Mouse (Mus musculus): Measurements from ENCODE around the gene Rnf150. TPM values are rescaled to one million over a fixed set of nuclear protein-coding genes. Genes with fewer than 3 reads are reported as not detected.

The Rnf150 gene
- polyA plus RNA-seq, 1 experiment = 3.5 TPM

DNA sequence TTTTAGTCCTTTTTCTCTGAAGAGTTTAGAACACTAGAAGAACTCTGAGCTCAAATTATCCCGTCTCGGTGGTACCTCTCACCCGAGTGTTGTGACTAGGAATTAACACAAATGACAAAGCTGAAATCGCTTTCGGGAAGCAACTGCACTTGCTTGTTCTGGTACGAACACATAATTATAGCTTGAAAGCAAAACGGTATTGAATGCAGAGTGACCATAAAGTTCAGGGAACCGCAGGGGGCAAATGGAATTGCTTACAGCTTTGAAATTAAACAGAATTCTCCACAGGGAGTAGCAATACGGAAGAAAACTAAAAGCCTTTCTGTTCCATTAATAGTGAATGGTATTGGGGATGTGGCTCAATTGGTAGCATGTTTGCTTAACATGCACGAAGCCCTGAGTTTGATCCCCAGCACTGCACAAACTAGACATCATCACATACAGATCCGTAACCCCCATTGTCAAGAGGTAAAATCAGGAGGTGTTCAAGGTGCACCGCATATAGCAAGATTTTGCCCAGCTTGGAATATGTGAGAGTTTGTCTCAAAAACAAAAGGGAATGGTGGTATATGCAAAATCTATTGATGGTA, 38.5 kb downstream of the Rnf150 start:
- Histone ChIP-seq H3K79me3 (ENCODE audit: low read depth) (no peaks in the 10 kb centered on the region), H3ac (ENCODE audit: control insufficient read depth, insufficient read length, low read depth) (no peak overlapping the region), H3K27me3 (ENCODE audit: control insufficient read depth, insufficient read depth, insufficient read length) (no peaks in the 10 kb centered on the region), H3K36me3 (ENCODE audit: control insufficient read depth, insufficient read depth) (no peaks in the 10 kb centered on the region), H3K79me2 (ENCODE audit: control insufficient read depth, insufficient read depth) (no peaks in the 10 kb centered on the region), H3K4me3 (ENCODE audit: insufficient read depth, poor library complexity, severe bottlenecking) (no peak overlapping the region)
- TF ChIP-seq MYOD1 (IDR thresholded peaks at IDR 0.05; ENCODE audit: control insufficient read depth, insufficient read length, low read depth) (no peak), MAX (IDR thresholded peaks at IDR 0.05) (no peak), CEBPB (IDR thresholded peaks at IDR 0.05; ENCODE audit: low read depth) (no peak), USF1 (IDR thresholded peaks at IDR 0.05; ENCODE audit: low read depth) (no peak)

DNA sequence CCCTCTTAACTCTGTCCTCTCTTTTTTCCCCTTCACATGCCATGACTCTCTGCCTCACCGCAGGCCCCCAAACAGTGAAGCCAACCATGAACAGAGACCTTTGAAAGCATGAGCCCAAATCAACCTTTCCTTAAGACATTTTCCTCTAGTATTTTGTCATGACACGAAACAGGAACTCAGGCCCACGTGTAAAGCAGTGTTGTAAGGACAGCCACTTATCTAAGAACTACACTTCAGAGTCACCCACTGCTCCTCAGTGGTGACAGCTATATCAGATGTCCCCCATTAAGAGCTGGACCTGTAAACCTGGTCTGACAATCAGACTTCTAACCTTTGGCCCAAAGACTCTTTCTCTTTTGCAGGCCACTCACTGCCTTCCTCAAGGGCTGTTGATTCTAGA, 40.3 kb downstream of the Rnf150 start:
- no peaks in the 10 kb centered on the region for H3K27me3 ChIP-seq (ENCODE audit: control insufficient read depth, insufficient read depth, insufficient read length)
- no peaks in the 10 kb centered on the region for H3K79me3 ChIP-seq (ENCODE audit: low read depth)
- H3K36me3 ChIP-seq (ENCODE audit: control insufficient read depth, insufficient read depth) = no peaks in the 10 kb centered on the region
- no peak overlapping the region for H3ac ChIP-seq (ENCODE audit: control insufficient read depth, insufficient read length, low read depth)
- TF ChIP-seq CEBPB (IDR thresholded peaks at IDR 0.05; ENCODE audit: low read depth) (no peak), MYOG (IDR thresholded peaks at IDR 0.05; ENCODE audit: control insufficient read depth, extremely low read depth, insufficient read length) (no peak), FOSL1 (IDR thresholded peaks at IDR 0.05; ENCODE audit: insufficient read depth, low read length, poor library complexity, severe bottlenecking) (no peak), USF1 (IDR thresholded peaks at IDR 0.05; ENCODE audit: low read depth) (no peak), CTCF (IDR thresholded peaks at IDR 0.05; ENCODE audit: control insufficient read depth, insufficient read depth, insufficient read length) (no peak), MYOD1 (IDR thresholded peaks at IDR 0.05; ENCODE audit: control insufficient read depth, insufficient read length, low read depth) (no peak), MAX (IDR thresholded peaks at IDR 0.05) (no peak)
- no peaks in the 10 kb centered on the region for H3K79me2 ChIP-seq (ENCODE audit: control insufficient read depth, insufficient read depth)
- no peak overlapping the region for H3K4me3 ChIP-seq (ENCODE audit: insufficient read depth, poor library complexity, severe bottlenecking)

DNA sequence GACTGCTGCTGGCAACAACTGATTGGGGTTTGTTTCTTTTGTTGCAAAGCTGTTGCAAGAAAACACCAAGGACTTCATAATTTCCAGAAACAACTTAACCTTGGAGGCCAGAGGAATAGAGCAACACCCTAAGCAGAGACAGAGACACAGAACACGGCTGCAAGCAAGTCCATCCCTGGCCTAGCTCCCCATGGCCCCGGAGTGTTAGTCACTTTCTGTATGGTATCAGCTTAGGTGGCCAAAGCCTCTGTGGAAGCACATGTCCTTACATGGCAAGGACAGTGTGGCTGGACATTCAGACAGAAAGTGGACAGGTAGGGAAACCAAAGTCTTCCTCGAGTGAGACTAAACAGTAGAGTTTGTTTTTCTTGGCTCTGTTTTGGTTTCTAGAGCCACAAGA, 44.1 kb downstream of the Rnf150 start:
- TF ChIP-seq CTCF (IDR thresholded peaks at IDR 0.05; ENCODE audit: control insufficient read depth, insufficient read depth, insufficient read length) = no peak
- no peak for TF ChIP-seq FOSL1 (IDR thresholded peaks at IDR 0.05; ENCODE audit: insufficient read depth, low read length, poor library complexity, severe bottlenecking)
- TF ChIP-seq MYOG (IDR thresholded peaks at IDR 0.05; ENCODE audit: control insufficient read depth, extremely low read depth, insufficient read length) = no peak
- TF ChIP-seq USF1 (IDR thresholded peaks at IDR 0.05; ENCODE audit: low read depth) = no peak
- no peak for TF ChIP-seq MAX (IDR thresholded peaks at IDR 0.05)
- no peak for TF ChIP-seq CEBPB (IDR thresholded peaks at IDR 0.05; ENCODE audit: low read depth)
- no peak for TF ChIP-seq MYOD1 (IDR thresholded peaks at IDR 0.05; ENCODE audit: control insufficient read depth, insufficient read length, low read depth)
- Histone ChIP-seq H3K79me2 (ENCODE audit: control insufficient read depth, insufficient read depth) (no peaks in the 10 kb centered on the region), H3ac (ENCODE audit: control insufficient read depth, insufficient read length, low read depth) (no peak overlapping the region), H3K36me3 (ENCODE audit: control insufficient read depth, insufficient read depth) (no peaks in the 10 kb centered on the region), H3K4me3 (ENCODE audit: insufficient read depth, poor library complexity, severe bottlenecking) (no peak overlapping the region), H3K79me3 (ENCODE audit: low read depth) (no peaks in the 10 kb centered on the region), H3K27me3 (ENCODE audit: control insufficient read depth, insufficient read depth, insufficient read length) (no peaks in the 10 kb centered on the region)

DNA sequence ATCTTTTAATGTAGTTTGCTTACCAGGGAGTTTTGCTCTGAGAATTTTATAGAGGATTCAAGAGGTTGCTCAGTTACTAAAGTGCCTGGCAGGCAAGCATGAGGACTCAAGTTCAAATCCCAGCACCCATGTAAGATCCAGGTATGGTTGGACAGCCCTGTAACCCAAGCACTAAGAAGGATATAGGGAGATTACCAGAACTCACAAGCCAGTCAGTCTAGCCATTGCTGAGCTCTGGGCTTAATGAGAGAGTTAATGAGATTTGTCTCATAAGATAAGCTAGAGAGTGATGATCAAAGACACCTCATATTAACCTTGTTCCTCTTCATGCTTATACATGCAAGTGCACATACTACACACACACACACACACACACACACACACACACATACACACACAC, 48.3 kb downstream of the Rnf150 start:
- H3K27me3 ChIP-seq (ENCODE audit: control insufficient read depth, insufficient read depth, insufficient read length) = no peaks in the 10 kb centered on the region
- no peak overlapping the region for H3ac ChIP-seq (ENCODE audit: control insufficient read depth, insufficient read length, low read depth)
- H3K79me3 ChIP-seq (ENCODE audit: low read depth) = no peaks in the 10 kb centered on the region
- H3K36me3 ChIP-seq (ENCODE audit: control insufficient read depth, insufficient read depth) = no peaks in the 10 kb centered on the region
- no peak overlapping the region for H3K4me3 ChIP-seq (ENCODE audit: insufficient read depth, poor library complexity, severe bottlenecking)
- H3K79me2 ChIP-seq (ENCODE audit: control insufficient read depth, insufficient read depth) = no peaks in the 10 kb centered on the region
- TF ChIP-seq CEBPB (IDR thresholded peaks at IDR 0.05; ENCODE audit: low read depth) = no peak
- no peak for TF ChIP-seq FOSL1 (IDR thresholded peaks at IDR 0.05; ENCODE audit: insufficient read depth, low read length, poor library complexity, severe bottlenecking)
- TF ChIP-seq MYOG (IDR thresholded peaks at IDR 0.05; ENCODE audit: control insufficient read depth, extremely low read depth, insufficient read length) = no peak
- no peak for TF ChIP-seq CTCF (IDR thresholded peaks at IDR 0.05; ENCODE audit: control insufficient read depth, insufficient read depth, insufficient read length)
- TF ChIP-seq MAX (IDR thresholded peaks at IDR 0.05) = no peak
- TF ChIP-seq USF1 (IDR thresholded peaks at IDR 0.05; ENCODE audit: low read depth) = no peak
- TF ChIP-seq MYOD1 (IDR thresholded peaks at IDR 0.05; ENCODE audit: control insufficient read depth, insufficient read length, low read depth) = no peak

DNA sequence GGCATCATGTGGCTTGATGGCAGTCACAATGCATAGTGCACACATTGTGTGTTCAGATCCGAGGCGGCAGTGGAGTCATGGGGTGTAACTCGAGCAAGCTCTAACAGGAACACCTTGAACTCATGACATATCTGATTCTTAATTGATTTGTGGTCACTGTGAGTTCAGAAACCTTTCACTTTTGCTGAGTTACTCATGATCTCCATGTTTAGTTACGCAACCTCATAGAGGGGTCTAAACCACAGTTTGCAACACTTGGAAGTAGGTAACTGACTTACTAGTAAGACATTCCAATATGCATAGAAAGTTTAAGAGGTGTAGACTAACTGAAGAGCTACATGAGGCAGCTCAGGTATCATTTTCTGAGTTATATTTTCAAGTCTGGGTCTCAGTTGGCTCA, 49.1 kb downstream of the Rnf150 start:
- Histone ChIP-seq H3K79me3 (ENCODE audit: low read depth) (no peaks in the 10 kb centered on the region), H3ac (ENCODE audit: control insufficient read depth, insufficient read length, low read depth) (no peak overlapping the region), H3K79me2 (ENCODE audit: control insufficient read depth, insufficient read depth) (no peaks in the 10 kb centered on the region), H3K27me3 (ENCODE audit: control insufficient read depth, insufficient read depth, insufficient read length) (no peaks in the 10 kb centered on the region), H3K4me3 (ENCODE audit: insufficient read depth, poor library complexity, severe bottlenecking) (no peak overlapping the region), H3K36me3 (ENCODE audit: control insufficient read depth, insufficient read depth) (no peaks in the 10 kb centered on the region)
- TF ChIP-seq CTCF (IDR thresholded peaks at IDR 0.05; ENCODE audit: control insufficient read depth, insufficient read depth, insufficient read length) (no peak), MYOD1 (IDR thresholded peaks at IDR 0.05; ENCODE audit: control insufficient read depth, insufficient read length, low read depth) (no peak), USF1 (IDR thresholded peaks at IDR 0.05; ENCODE audit: low read depth) (no peak), MYOG (IDR thresholded peaks at IDR 0.05; ENCODE audit: control insufficient read depth, extremely low read depth, insufficient read length) (no peak), MAX (IDR thresholded peaks at IDR 0.05) (no peak), CEBPB (IDR thresholded peaks at IDR 0.05; ENCODE audit: low read depth) (no peak), FOSL1 (IDR thresholded peaks at IDR 0.05; ENCODE audit: insufficient read depth, low read length, poor library complexity, severe bottlenecking) (no peak)

DNA sequence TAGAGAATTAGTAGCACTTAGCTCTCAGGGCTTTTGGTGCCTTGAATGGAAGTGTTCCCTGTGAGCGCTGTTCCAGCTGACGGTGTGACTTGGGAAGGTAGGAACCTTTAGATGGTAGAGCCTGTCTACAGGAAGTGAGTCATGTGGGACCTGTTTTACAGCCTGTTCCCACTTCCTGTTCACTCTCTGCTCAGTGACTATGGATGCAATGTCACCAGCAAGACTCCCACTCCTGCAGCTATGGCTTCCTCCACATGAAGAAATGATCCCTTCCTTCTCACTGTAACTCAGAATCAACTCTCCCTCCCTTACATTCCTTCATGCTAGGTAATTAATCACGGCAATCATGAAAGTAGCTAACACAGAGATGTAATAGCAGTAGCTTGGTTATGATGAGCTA, 51.4 kb downstream of the Rnf150 start:
- H3K79me3 ChIP-seq (ENCODE audit: low read depth) = no peaks in the 10 kb centered on the region
- H3K27me3 ChIP-seq (ENCODE audit: control insufficient read depth, insufficient read depth, insufficient read length) = no peaks in the 10 kb centered on the region
- no peak overlapping the region for H3ac ChIP-seq (ENCODE audit: control insufficient read depth, insufficient read length, low read depth)
- H3K4me3 ChIP-seq (ENCODE audit: insufficient read depth, poor library complexity, severe bottlenecking) = no peak overlapping the region
- H3K79me2 ChIP-seq (ENCODE audit: control insufficient read depth, insufficient read depth) = no peaks in the 10 kb centered on the region
- TF ChIP-seq MAX (IDR thresholded peaks at IDR 0.05) (no peak), CTCF (IDR thresholded peaks at IDR 0.05; ENCODE audit: control insufficient read depth, insufficient read depth, insufficient read length) (no peak), MYOG (IDR thresholded peaks at IDR 0.05; ENCODE audit: control insufficient read depth, extremely low read depth, insufficient read length) (no peak), MYOD1 (IDR thresholded peaks at IDR 0.05; ENCODE audit: control insufficient read depth, insufficient read length, low read depth) (no peak), CEBPB (IDR thresholded peaks at IDR 0.05; ENCODE audit: low read depth) (no peak), FOSL1 (IDR thresholded peaks at IDR 0.05; ENCODE audit: insufficient read depth, low read length, poor library complexity, severe bottlenecking) (no peak), USF1 (IDR thresholded peaks at IDR 0.05; ENCODE audit: low read depth) (no peak)
- no peaks in the 10 kb centered on the region for H3K36me3 ChIP-seq (ENCODE audit: control insufficient read depth, insufficient read depth)

All from C2C12 (cell line).